Mouse (Mus musculus) lung, adult 2 months (tissue): ENCODE results near the gene Muc13.

ENCODE experiments used
- CTCF ChIP-seq: fragments of 200-500 bp; IDR thresholded peaks from 2 replicates; pipeline ENCODE4 v1.5.1; 2011; ENCODE audit warnings: mild to moderate bottlenecking, low read length, control low read depth; ENCODE audit not compliant: insufficient read depth
- POLR2A ChIP-seq: fragments of 200-500 bp; IDR thresholded peaks from 2 replicates; pipeline ENCODE4 v1.6.1; 2011; ENCODE audit warnings: low read depth, mild to moderate bottlenecking, control low read depth, low read length, borderline replicate concordance; ENCODE audit errors: extremely low read depth

DNA sequence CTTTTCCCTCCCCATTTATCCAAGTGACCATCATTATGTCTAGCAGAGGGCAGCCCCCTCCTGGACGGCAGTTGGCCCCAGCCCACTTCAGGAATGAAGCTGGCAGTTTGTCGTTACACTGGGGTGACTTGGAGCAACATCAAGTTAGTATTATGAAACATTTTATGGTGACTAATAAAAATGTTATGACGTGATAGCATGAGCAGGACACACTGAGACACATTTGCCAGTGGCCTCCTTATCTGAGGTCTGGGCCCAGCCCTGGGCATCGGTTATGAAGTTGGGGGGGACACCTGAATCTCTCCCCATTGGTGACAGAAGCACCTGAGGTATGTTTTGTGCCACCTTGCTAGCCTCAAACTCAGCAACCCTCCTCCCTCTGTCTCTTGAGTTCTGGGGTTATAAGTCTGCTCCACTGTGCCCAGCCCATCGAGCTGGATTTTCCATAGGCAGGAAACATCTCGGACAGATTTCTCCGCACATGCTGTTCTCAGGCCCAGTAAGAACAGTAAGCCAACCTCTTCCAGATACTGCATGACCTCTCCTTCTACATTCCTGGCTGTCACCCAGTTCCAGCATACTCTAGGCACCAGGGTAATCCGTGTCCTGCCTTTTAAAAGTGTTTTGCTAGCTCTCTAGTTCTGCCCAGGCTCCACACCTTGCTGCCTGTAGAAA is 40.8 kb upstream of the Muc13 start:
- TF ChIP-seq CTCF: no peak
- no peak for TF ChIP-seq POLR2A
